Mouse (Mus musculus) forebrain, postnatal 0 days (tissue): ENCODE results near the gene Akr1d1. TPM values are rescaled to one million over a fixed set of nuclear protein-coding genes. Genes with fewer than 3 reads are reported as not detected.

Experiments
- ATAC-seq: fragments of 200-750 bp; cut with Nextera tagmentation; 2 replicates; pipeline ENCODE4 v1.8.0; 2017; ENCODE audit warnings: mild to moderate bottlenecking, moderate library complexity
- DNase-seq: peaks from one replicate; pipeline ENCODE4 v3.0.0-alpha.2; 2015
- H3K27ac ChIP-seq: fragments of 300-500 bp; sonication (generic); 2 replicates; pipeline ENCODE4 v1.5.1; 2014; ENCODE audit warnings: low read depth, mild to moderate bottlenecking, antibody characterized with exemption, low read length, moderate library complexity, mixed read lengths
- H3K27me3 ChIP-seq: fragments of 300-500 bp; sonication (generic); 2 replicates; pipeline ENCODE4 v1.6.1; 2014; ENCODE audit warnings: mild to moderate bottlenecking, low read length, mixed read lengths; ENCODE audit not compliant: insufficient read depth
- H3K36me3 ChIP-seq: fragments of 300-500 bp; sonication (generic); 2 replicates; pipeline ENCODE4 v1.6.1; 2014; ENCODE audit warnings: mild to moderate bottlenecking, moderate library complexity; ENCODE audit not compliant: insufficient read depth
- H3K4me1 ChIP-seq: fragments of 300-500 bp; sonication (generic); 2 replicates; pipeline ENCODE4 v1.6.1; 2014; ENCODE audit warnings: antibody characterized with exemption; ENCODE audit not compliant: insufficient read depth
- H3K4me2 ChIP-seq: fragments of 300-500 bp; sonication (generic); 2 replicates; pipeline ENCODE4 v1.6.1; 2014; ENCODE audit warnings: low read depth, mild to moderate bottlenecking, moderate library complexity
- H3K4me3 ChIP-seq: fragments of 300-500 bp; sonication (generic); 2 replicates; pipeline ENCODE4 v1.5.1; 2014; ENCODE audit warnings: low read depth, low read length, mixed read lengths
- H3K9ac ChIP-seq: fragments of 300-500 bp; sonication (generic); 2 replicates; pipeline ENCODE4 v1.6.1; 2014; ENCODE audit warnings: mild to moderate bottlenecking
- H3K9me3 ChIP-seq: fragments of 300-500 bp; sonication (generic); 2 replicates; pipeline ENCODE4 v1.6.1; 2016; ENCODE audit warnings: low read length
- CTCF ChIP-seq: sonication (generic); IDR thresholded peaks from 2 replicates; pipeline ENCODE4 v1.5.1; 2016; ENCODE audit warnings: antibody characterized with exemption, control low read depth, low read depth
- WGBS: fragments of 180-500 bp; shearing (Covaris S2); extraction: QIAGEN DNeasy Blood & Tissue Kit; methylation state at CpG from one replicate; pipeline ENCODE4 v1.1.7; 2014; 5-methylcytosine and 5-hydroxymethylcytosine counted together
- polyA plus RNA-seq: library from polyadenylated mRNA; unstranded; fragments of >200 nt; fragmentation: Nextera tagmentation; extraction: Ambion mirVana; gene quantifications from 2 replicates; pipeline ENCODE4 v1.2.1, GENCODE M21; 2015
- total RNA-seq: library from RNA; depleted of rRNA; stranded (reverse); fragments of >200 nt; gene quantifications from 2 replicates; pipeline ENCODE4 v1.2.3, GENCODE M21; 2014

Akr1d1 gene
- total and polyA plus RNA-seq, 2 experiments from 2014 or later: not detected

- 46% methylated on average over 9 of the region's 9 CpGs for WGBS
- no peaks in the 10 kb centered on the region for H3K36me3 ChIP-seq
- H3K4me1 ChIP-seq: no peaks in the 10 kb centered on the region
- no peak overlapping the region for H3K4me2 ChIP-seq
- H3K4me3 ChIP-seq: no peak overlapping the region
- H3K9ac ChIP-seq: no peak overlapping the region
- no peak for ATAC-seq
- TF ChIP-seq CTCF: no peak
- no peaks in the 10 kb centered on the region for H3K9me3 ChIP-seq
- H3K27me3 ChIP-seq: no peaks in the 10 kb centered on the region
- no peak for DNase-seq
- H3K27ac ChIP-seq: no peak overlapping the region
Observed at GRCm38 (mm10) chr6:37602857-37603765, 73.1 kb downstream of the Akr1d1 start.

- Histone ChIP-seq H3K36me3 (no peaks in the 10 kb centered on the region), H3K9me3 (no peaks in the 10 kb centered on the region), H3K4me3 (no peak overlapping the region), H3K4me1 (no peaks in the 10 kb centered on the region), H3K27ac (no peak overlapping the region), H3K27me3 (no peaks in the 10 kb centered on the region), H3K9ac (no peak overlapping the region), H3K4me2 (no peak overlapping the region)
- WGBS: 75% methylated on average over 4 of the region's 4 CpGs
- TF ChIP-seq CTCF: no peak
- DNase-seq (no peak), ATAC-seq (no peak)
Observed at GRCm38 (mm10) chr6:37604178-37604883, 74.4 kb downstream of the Akr1d1 start.

GRCm38 (mm10) chr6:37604884-37605269 lies 74.9 kb downstream of the Akr1d1 start:
- Histone ChIP-seq H3K27ac (no peak overlapping the region), H3K9ac (no peak overlapping the region), H3K27me3 (no peaks in the 10 kb centered on the region), H3K4me2 (no peak overlapping the region), H3K4me3 (no peak overlapping the region), H3K36me3 (no peaks in the 10 kb centered on the region), H3K9me3 (no peaks in the 10 kb centered on the region), H3K4me1 (no peaks in the 10 kb centered on the region)
- 66% methylated on average over 5 of the region's 5 CpGs for WGBS
- ATAC-seq: no peak
- DNase-seq: no peak
- TF ChIP-seq CTCF: no peak

- Histone ChIP-seq H3K4me2 (no peak overlapping the region), H3K36me3 (no peaks in the 10 kb centered on the region), H3K9ac (no peak overlapping the region), H3K4me1 (no peaks in the 10 kb centered on the region), H3K4me3 (no peak overlapping the region), H3K27me3 (no peaks in the 10 kb centered on the region), H3K9me3 (no peaks in the 10 kb centered on the region), H3K27ac (no peak overlapping the region)
- DNase-seq (no peak), ATAC-seq (no peak)
- no peak for TF ChIP-seq CTCF
- 81% methylated on average over 3 of the region's 3 CpGs for WGBS
Observed at GRCm38 (mm10) chr6:37607511-37608289, 77.7 kb downstream of the Akr1d1 start.

GRCm38 (mm10) chr6:37612603-37613284 lies 82.8 kb downstream of the Akr1d1 start:
- 90% methylated on average over 6 of the region's 6 CpGs for WGBS
- TF ChIP-seq CTCF: no peak
- H3K4me2 ChIP-seq: no peak overlapping the region

GRCm38 (mm10) chr6:37615490-37615889 lies 85.5 kb downstream of the Akr1d1 start:
- ATAC-seq: no peak
- DNase-seq: no peak
- Histone ChIP-seq H3K36me3 (no peaks in the 10 kb centered on the region), H3K27ac (no peak overlapping the region), H3K4me3 (no peak overlapping the region), H3K9ac (no peak overlapping the region), H3K4me1 (no peaks in the 10 kb centered on the region), H3K4me2 (no peak overlapping the region), H3K27me3 (no peaks in the 10 kb centered on the region), H3K9me3 (no peaks in the 10 kb centered on the region)
- TF ChIP-seq CTCF: no peak
- 80% methylated on average over 2 of the region's 2 CpGs for WGBS

More at GRCm38 (mm10) chr6:37612603-37613284, 82.8 kb downstream of the Akr1d1 start:
- H3K4me3 ChIP-seq: no peak overlapping the region
- no peaks in the 10 kb centered on the region for H3K9me3 ChIP-seq
- no peaks in the 10 kb centered on the region for H3K27me3 ChIP-seq
- DNase-seq (no peak), ATAC-seq (no peak)
- no peak overlapping the region for H3K9ac ChIP-seq
- no peak overlapping the region for H3K27ac ChIP-seq
- H3K36me3 ChIP-seq: no peaks in the 10 kb centered on the region
- no peaks in the 10 kb centered on the region for H3K4me1 ChIP-seq
